Mouse (Mus musculus): ENCODE results near the gene Lrrc56.

- TF ChIP-seq CTCF (IDR thresholded peaks at IDR 0.05; ENCODE audit: low read depth, low read length) (no peak), POLR2A (IDR thresholded peaks at IDR 0.05; ENCODE audit: extremely low read depth, insufficient read depth, low read length) (no peak)
Observed at GRCm38 (mm10) chr7:141218141-141218540, 24.2 kb downstream of the Lrrc56 start.

Measured in liver, adult 2 months (tissue).